In genomic region chr5:41844820-41845557, GRCm38 (mm10) we compare ENCODE assay signal across 8 mouse cellular contexts. TPM values are rescaled to one million over a fixed set of nuclear protein-coding genes. Genes with fewer than 3 reads are reported as not detected.
A peak's percentile ranks its signal among the peaks of the same experiment; 100 is the strongest.
DNase-seq lines count a peak whose midpoint lies in the region; ATAC-seq and TF ChIP-seq lines count a peak whose summit lies in the region.

No protein-coding gene starts in this region.

- H3K36me3 ChIP-seq in intestine, embryonic 16.5 days (ENCODE audit: control insufficient read depth, insufficient read depth, low read length) = no peaks in the 10 kb centered on the region
- H3K36me3 ChIP-seq in liver, postnatal 0 days (replicated peaks; ENCODE audit: insufficient read depth, low read length) = no peaks in the 10 kb centered on the region; the same call in 1 of the 2 replicates
- H3K36me3 ChIP-seq in neural tube, embryonic 12.5 days = peaks cover 5% of the 10 kb centered on the region; the same call in 1 of the 2 replicates

- peak overlapping the region; percentile 63 for H3K9ac ChIP-seq in intestine, embryonic 16.5 days (ENCODE audit: low read depth, low read length)
- peak overlapping the region; percentile 95 for H3K9ac ChIP-seq in liver, postnatal 0 days (replicated peaks)
- no peak overlapping the region for H3K9ac ChIP-seq in neural tube, embryonic 12.5 days

- H3K27ac ChIP-seq in intestine, embryonic 16.5 days (ENCODE audit: low read length) = no peak overlapping the region
- peak overlapping the region; percentile 53; the same call in 1 of the 2 replicates for H3K27ac ChIP-seq in liver, postnatal 0 days (ENCODE audit: low read depth)
- H3K27ac ChIP-seq in neural tube, embryonic 12.5 days = no peak overlapping the region

- H3K4me3 ChIP-seq in intestine, embryonic 16.5 days (ENCODE audit: low read length) = peak overlapping the region; percentile 82
- H3K4me3 ChIP-seq in liver, postnatal 0 days (ENCODE audit: low read depth, low read length) = peak overlapping the region; percentile 90
- H3K4me3 ChIP-seq in neural tube, embryonic 12.5 days = peak overlapping the region; percentile 29

- peak; percentile 33 for ATAC-seq in granulocyte monocyte progenitor cell, adult 5-6 weeks (replicated peaks; ENCODE audit: poor library complexity, severe bottlenecking)
- peak; percentile 57 for ATAC-seq in intestine, embryonic 16.5 days
- ATAC-seq in liver, postnatal 0 days = peak; percentile 19
- peak; percentile 39 for ATAC-seq in neural tube, embryonic 12.5 days (ENCODE audit: low FRiP score, low read depth)
- no peak for ATAC-seq in frontal cortex, adult (ENCODE audit: low TSS enrichment)

- 19% methylated on average over 16 of the region's 16 CpGs for WGBS in intestine, embryonic 16.5 days
- 11% methylated on average over 16 of the region's 16 CpGs for WGBS in liver, postnatal 0 days (ENCODE audit: insufficient replicate concordance)
- WGBS in neural tube, embryonic 12.5 days = 23% methylated on average over 16 of the region's 16 CpGs

- peak overlapping the region; percentile 68 for H3K4me2 ChIP-seq in intestine, embryonic 16.5 days (ENCODE audit: low read depth, low read length)
- H3K4me2 ChIP-seq in liver, postnatal 0 days (ENCODE audit: low read depth, low read length) = peak overlapping the region; percentile 93
- H3K4me2 ChIP-seq in neural tube, embryonic 12.5 days (replicated peaks) = peak overlapping the region; percentile 69

- no peaks in the 10 kb centered on the region for H3K9me3 ChIP-seq in intestine, embryonic 16.5 days (ENCODE audit: control insufficient read depth, low read length)
- H3K9me3 ChIP-seq in liver, postnatal 0 days (ENCODE audit: low read length) = no peaks in the 10 kb centered on the region
- H3K9me3 ChIP-seq in neural tube, embryonic 12.5 days = no peaks in the 10 kb centered on the region

- peaks cover 7% of the 10 kb centered on the region; the same call in 1 of the 2 replicates for H3K4me1 ChIP-seq in intestine, embryonic 16.5 days (ENCODE audit: control insufficient read depth, insufficient read depth, low read length)
- peaks cover 11% of the 10 kb centered on the region for H3K4me1 ChIP-seq in liver, postnatal 0 days (ENCODE audit: insufficient read depth)
- peaks cover 16% of the 10 kb centered on the region for H3K4me1 ChIP-seq in neural tube, embryonic 12.5 days

- no peaks in the 10 kb centered on the region for H3K27me3 ChIP-seq in intestine, embryonic 16.5 days (replicated peaks; ENCODE audit: control insufficient read depth, insufficient read depth, low read length)
- no peaks in the 10 kb centered on the region for H3K27me3 ChIP-seq in liver, postnatal 0 days (ENCODE audit: insufficient read depth, low read length)
- no peaks in the 10 kb centered on the region for H3K27me3 ChIP-seq in neural tube, embryonic 12.5 days (replicated peaks)

- TF ChIP-seq CTCF in liver, postnatal 0 days (IDR thresholded peaks at IDR 0.05; ENCODE audit: low read depth) = no peak

- peak; percentile 10 for DNase-seq in urinary bladder, postnatal 25 days (ENCODE audit: low spot score)
- no peak for DNase-seq in urinary bladder, postnatal 4 days (ENCODE audit: low spot score in 2 of 2)
- DNase-seq in cerebellum, adult 9-10 months = peak; percentile 49
- peak; percentile 26 for DNase-seq in liver, postnatal 0 days

- no peak for TF ChIP-seq EP300 in liver, postnatal 0 days (IDR thresholded peaks at IDR 0.05; ENCODE audit: low read depth)

RNA-seq across cellular contexts. Expression of gene Bod1l, which starts 0.9 kb away (rescaled TPM):
- 21.5 and 27.4 TPM in 2 replicates for total RNA-seq in granulocyte monocyte progenitor cell, adult 5-6 weeks (2014; fragmentation: Nextera tagmentation)
- total RNA-seq in granulocyte monocyte progenitor cell, adult 5-6 weeks (2017) = 35.3 and 40.6 TPM in 2 replicates
- polyA plus RNA-seq in intestine, embryonic 16.5 days (2015; fragmentation: Nextera tagmentation; extraction: Ambion mirVana) = 8.3 and 13.8 TPM in 2 replicates
- 7.8 and 8.0 TPM in 2 replicates for polyA plus RNA-seq in liver, postnatal 0 days (2015; fragmentation: Nextera tagmentation; extraction: Ambion mirVana)
- 29.4 TPM in 2 replicates for polyA plus RNA-seq in neural tube, embryonic 12.5 days (2016; fragmentation: Nextera tagmentation; extraction: Ambion mirVana)

Comparison
In these comparisons a context has a peak if more than half of its experiments do, and no peak if none do; other contexts are left out.
1. DNase-seq: peak in urinary bladder, postnatal 25 days (single experiment), cerebellum, adult 9-10 months (single experiment) and liver, postnatal 0 days (single experiment); none in urinary bladder, postnatal 4 days (0 of 2).
2. H3K4me3 ChIP-seq: peak in every context shown above with its lines; median percentile 90 in liver, postnatal 0 days; 82 in intestine, embryonic 16.5 days; 29 in neural tube, embryonic 12.5 days.
3. Peak in every context shown above with its lines, with median percentiles within 50 percentile points of each other: H3K4me2 ChIP-seq.